In the genomic region with DNA sequence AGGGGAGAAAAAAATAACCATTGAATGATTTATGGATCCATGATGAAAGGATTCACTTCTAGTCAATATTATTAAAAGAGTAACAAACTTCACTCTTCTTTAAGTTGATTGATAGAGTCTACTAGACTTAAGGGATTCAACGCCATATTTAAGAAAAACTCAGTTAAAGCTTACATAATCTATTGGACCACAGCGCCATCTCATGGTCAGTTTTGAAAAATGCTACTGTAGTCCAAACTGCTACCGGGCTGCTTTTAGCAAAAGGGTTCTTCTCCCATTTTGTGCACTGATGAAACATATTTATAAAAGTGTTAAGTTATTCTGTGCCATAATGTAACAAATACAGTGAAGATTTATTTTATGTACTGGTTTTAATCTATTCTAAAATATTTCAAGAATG, we compare ENCODE assay signal across 8 mouse cellular contexts. TPM values are rescaled to one million over a fixed set of nuclear protein-coding genes. Genes with fewer than 3 reads are reported as not detected.
DNase-seq lines count a peak whose midpoint lies in the region; ATAC-seq and TF ChIP-seq lines count a peak whose summit lies in the region.

No protein-coding gene starts in this region.

- H3K36me3 ChIP-seq in neural tube, embryonic 11.5 days (ENCODE audit: control insufficient read depth, insufficient read depth, low read length) = no peaks in the 10 kb centered on the region

- H3K27me3 ChIP-seq in neural tube, embryonic 11.5 days (ENCODE audit: control insufficient read depth, insufficient read depth, low read length) = no peaks in the 10 kb centered on the region

- no peak overlapping the region for H3K9ac ChIP-seq in neural tube, embryonic 11.5 days (ENCODE audit: low read length)

- H3K4me1 ChIP-seq in neural tube, embryonic 11.5 days (ENCODE audit: control insufficient read depth, insufficient read depth, low read length) = no peaks in the 10 kb centered on the region

- no peak overlapping the region for H3K4me3 ChIP-seq in gastrocnemius, adult 2 months
- H3K4me3 ChIP-seq in neural tube, embryonic 11.5 days (ENCODE audit: low read depth, low read length) = no peak overlapping the region

- H3K4me2 ChIP-seq in neural tube, embryonic 11.5 days (ENCODE audit: low read depth) = no peak overlapping the region

- H3K27ac ChIP-seq in gastrocnemius, adult 2 months = no peak overlapping the region
- H3K27ac ChIP-seq in neural tube, embryonic 11.5 days (ENCODE audit: low read depth, low read length) = no peak overlapping the region

- H3K9me3 ChIP-seq in neural tube, embryonic 11.5 days (ENCODE audit: control insufficient read depth, low read length) = no peaks in the 10 kb centered on the region

- TF ChIP-seq CTCF in gastrocnemius, adult 2 months (IDR thresholded peaks at IDR 0.05) = peak; percentile 68

- no peak for DNase-seq in gastrocnemius, adult 2 months
- DNase-seq in gastrocnemius, postnatal 36 days = no peak
- peak; percentile 58 for DNase-seq in neural tube, embryonic 11.5 days (ENCODE audit: low spot score)
- no peak for DNase-seq in neural tube, embryonic 10.5 days (ENCODE audit: extremely low spot score, low spot score)
- peak; percentile 79 for DNase-seq in c-Kit-positive CD71-positive TER-119-positive erythroid progenitor cells, embryonic 14.5 days (ENCODE audit: low spot score)
- DNase-seq in kidney, postnatal 4 days = peak; percentile 46 to 48
- peak; percentile 30 to 32 for DNase-seq in natural killer cell, adult 2 months (ENCODE audit: low spot score in 2 of 2)
- DNase-seq in urinary bladder, adult 2 months (ENCODE audit: low spot score) = no peak

- ATAC-seq in neural tube, embryonic 11.5 days (ENCODE audit: insufficient read depth, low FRiP score, low TSS enrichment) = no peak

- 36% methylated on average over 3 of the region's 3 CpGs for WGBS in neural tube, embryonic 11.5 days

- intact Hi-C loops in gastrocnemius, adult 2 months (cut with DNase I) = loop anchor here (10.0 kb wide), 2 partner anchors 64 to 934 kb away; a partner anchor contains a TSS
- intact Hi-C loops in gastrocnemius, postnatal 36 days (cut with DNase I) = no loop called here

RNA-seq across cellular contexts. Expression of a gene that starts 23.0 kb away (rescaled TPM):
- total RNA-seq in gastrocnemius, adult 2 months (2021) = 10 to 100 TPM; 70.6 to 75.1 TPM
- 10 to 100 TPM; 60.0 to 64.5 TPM for total RNA-seq in gastrocnemius, postnatal 36 days (2021)
- polyA plus RNA-seq in neural tube, embryonic 11.5 days (2014; fragmentation: Nextera tagmentation; extraction: Ambion mirVana) = 351 and 358 TPM in 2 replicates
- 247 and 326 TPM in 2 replicates for polyA plus RNA-seq in urinary bladder, adult 2 months (2012; rRNA removed)

Comparison
In these comparisons a context has a peak if more than half of its experiments do, and no peak if none do; other contexts are left out.
1. DNase-seq: peak in neural tube, embryonic 11.5 days (single experiment), c-Kit-positive CD71-positive TER-119-positive erythroid progenitor cells, embryonic 14.5 days (single experiment), kidney, postnatal 4 days (2 of 2) and natural killer cell, adult 2 months (2 of 2); none in gastrocnemius, adult 2 months (single experiment), gastrocnemius, postnatal 36 days (0 of 2), neural tube, embryonic 10.5 days (single experiment) and urinary bladder, adult 2 months (single experiment).